Mouse (Mus musculus): ENCODE measurements around the gene Guca2b.
"Not testable (repeated sequence)": the region's sequence is repeated elsewhere in the genome, so short reads cannot be mapped to it uniquely, and the experiment has no call there.

The Guca2b gene

DNA sequence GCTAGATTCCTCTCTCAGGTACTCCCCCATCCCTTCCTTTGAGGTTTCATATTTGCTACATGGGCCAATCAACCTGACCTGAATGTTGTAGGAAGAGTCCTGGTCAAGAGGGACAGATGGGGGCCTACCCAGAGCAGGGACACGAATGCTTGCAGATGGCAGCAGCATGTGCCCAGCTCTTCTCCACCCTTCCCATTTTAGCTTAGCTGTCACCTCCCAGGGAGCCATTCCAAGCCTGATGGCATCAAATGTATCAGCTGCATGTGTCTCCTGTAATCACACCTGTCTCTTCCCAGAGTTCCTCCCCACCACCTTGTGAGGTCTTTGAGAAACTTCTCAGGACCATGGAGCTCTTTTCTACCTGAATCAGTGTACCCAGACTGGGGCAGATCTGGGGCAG, 1.7 kb downstream of the Guca2b start:
- DNase-seq (ENCODE audit: low spot score), result no peak

DNA sequence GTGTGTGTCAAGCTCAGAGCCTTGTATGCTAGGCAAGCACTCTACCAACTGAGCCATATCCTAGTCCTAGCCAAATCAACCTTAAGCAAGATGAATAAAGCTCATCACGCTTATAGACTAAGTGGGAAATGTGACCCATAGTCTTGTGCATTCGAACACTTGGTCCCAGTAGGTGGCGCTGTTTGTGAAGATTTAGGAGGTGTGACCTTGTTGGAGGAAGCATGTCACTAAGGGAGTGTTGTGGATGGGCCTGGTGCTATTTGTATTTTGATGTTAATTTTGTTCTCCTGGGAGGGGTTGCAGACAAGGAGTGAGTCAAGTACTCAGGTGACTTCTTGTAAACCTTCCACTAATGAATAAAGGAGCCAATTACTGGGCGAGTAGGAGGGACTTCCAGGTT, 16.1 kb downstream of the Guca2b start:
- no peak for DNase-seq (ENCODE audit: low spot score)

GRCm38 (mm10) chr4:119638656-119639055, 20.1 kb downstream of the Guca2b start:
- DNase-seq (ENCODE audit: low spot score), result no peak

GRCm38 (mm10) chr4:119637946-119638345, 20.8 kb downstream of the Guca2b start:
- no peak for DNase-seq (ENCODE audit: low spot score)

GRCm38 (mm10) chr4:119637176-119637845, 21.4 kb downstream of the Guca2b start, which contains the start of gene Guca2a:
Gene Guca2a, plus strand, starts transcription at chr4:119637704.
- no peak for DNase-seq (ENCODE audit: low spot score)

- DNase-seq (ENCODE audit: low spot score), result no peak
Observed at GRCm38 (mm10) chr4:119636731-119637130, 22.0 kb downstream of the Guca2b start.

- DNase-seq (ENCODE audit: low spot score), result no peak
Observed at GRCm38 (mm10) chr4:119635686-119636085, 23.1 kb downstream of the Guca2b start.

- DNase-seq (ENCODE audit: low spot score), result no peak
Observed at GRCm38 (mm10) chr4:119634908-119635660, 23.7 kb downstream of the Guca2b start.

- DNase-seq (ENCODE audit: low spot score), result no peak
Observed at GRCm38 (mm10) chr4:119633948-119634347, 24.8 kb downstream of the Guca2b start.

DNA sequence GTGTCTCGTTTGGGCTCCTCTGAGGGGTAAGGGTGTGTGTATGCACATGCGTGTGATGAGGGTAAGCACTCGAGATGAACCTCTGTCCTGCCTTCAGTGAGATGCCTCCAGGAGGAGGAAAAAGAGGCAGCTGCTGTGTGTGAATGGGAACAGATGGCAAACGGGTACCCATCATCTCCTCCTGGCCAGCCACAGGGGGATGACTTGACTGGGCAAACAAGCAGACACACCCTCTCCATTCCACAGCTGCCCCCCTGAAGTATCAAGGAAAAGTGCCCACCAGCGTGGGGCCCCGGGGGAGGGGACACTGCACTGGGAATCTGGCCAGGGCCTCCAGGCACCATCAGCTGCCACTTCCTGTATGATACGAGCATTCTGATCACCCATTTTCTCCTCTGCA, 25.4 kb downstream of the Guca2b start:
- no peak for DNase-seq (ENCODE audit: low spot score)

- no peak for DNase-seq (ENCODE audit: low spot score)
Observed at GRCm38 (mm10) chr4:119632721-119633120, 26.0 kb downstream of the Guca2b start.

DNA sequence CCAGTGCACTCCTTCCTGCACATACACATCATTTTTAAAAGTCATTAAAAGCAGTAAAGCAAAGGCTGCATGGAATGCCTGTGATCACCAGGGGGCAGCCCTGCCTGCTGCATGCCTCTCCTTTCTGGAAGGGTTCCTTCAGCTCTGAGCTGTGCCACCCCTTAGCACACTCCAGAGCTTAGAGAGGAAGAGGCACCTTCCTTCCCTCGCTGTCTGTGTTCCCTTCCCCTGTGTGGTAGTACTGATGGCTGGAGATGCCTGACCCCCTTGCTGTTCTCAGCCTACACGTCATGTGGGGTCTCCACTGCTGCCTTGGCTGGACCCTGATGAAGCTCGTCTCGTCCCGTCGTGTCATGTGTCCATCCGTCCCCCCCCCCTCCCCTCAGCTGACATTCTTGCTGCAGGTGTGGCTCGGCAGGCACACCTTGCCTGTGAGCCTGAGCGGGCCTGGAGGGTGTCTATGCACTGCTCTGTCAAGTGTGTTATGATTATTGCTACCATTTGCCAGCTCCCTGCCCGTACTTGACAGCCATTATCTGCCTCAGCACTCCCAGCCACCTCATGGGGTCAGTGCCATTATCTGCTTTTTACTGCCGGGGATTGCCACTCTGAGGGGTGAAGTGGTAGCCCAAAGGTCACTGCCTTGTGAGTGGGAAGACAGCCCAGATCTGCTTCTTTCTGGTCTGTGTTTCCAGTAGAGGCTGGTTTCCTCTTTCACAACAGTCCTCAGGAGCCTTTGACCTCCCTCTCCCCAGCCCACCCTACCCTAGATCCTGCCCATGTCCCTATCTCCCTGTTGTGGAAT, 27.4 kb downstream of the Guca2b start:
- DNase-seq (ENCODE audit: low spot score), result no peak

DNA sequence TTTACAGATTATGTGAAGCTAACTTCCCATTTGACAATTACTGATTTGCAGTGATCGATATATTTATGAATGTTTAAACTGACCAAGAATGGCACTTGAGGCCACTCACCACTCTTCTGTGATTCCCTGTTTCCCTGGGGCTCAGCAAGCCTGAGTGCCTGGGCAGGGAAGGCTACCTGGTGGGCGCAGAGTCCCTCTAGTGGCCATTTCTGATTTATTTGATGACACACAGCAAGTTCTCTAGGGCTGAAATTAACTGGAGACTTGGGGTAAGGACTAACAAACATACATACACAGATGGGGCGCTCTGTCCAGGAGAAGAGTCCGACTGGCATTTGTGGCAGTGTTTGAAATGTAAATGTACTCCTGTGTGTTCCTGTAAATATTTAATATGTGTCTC, 30.4 kb downstream of the Guca2b start:
- DNase-seq (ENCODE audit: low spot score), result not testable (repeated sequence)

DNA sequence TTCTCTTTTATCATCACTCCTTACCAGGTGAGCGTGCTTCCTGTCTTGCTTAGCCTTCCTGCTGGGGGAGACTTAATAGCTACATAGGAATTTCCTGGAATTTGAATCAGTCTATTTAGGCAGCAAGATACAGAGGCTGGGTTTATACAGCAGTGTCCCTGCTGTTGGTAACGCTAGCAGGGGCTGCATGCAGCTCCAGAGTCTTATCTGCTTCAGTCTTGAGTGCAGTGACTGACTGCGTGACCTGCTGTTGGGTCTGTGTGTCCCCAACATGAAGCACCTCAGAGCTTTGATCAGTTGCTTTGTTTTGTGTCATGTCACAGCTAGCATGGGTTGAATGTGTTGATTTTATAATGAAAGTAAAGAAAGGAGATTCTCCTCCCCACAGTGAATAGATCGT, 31.4 kb downstream of the Guca2b start:
- DNase-seq (ENCODE audit: low spot score), result no peak

DNA sequence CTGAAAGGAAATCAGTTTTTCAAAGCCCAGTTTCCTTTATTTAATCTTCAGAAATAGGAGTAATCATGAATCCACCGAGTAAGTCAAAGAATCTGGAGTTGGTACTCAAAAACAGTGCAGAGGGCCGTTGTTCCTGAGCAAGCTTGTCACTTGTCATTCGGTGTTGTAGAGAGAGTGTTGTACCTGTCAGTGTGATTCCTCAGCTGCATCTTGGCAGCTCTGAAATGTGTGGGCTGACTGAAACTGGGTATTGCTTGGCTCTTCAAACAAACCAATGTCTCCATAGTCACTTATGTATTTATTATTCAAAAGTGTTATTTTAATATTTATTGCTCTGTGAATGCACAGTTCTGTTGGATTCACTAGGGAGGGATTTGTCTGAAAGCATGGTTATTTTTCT, 31.9 kb downstream of the Guca2b start:
- DNase-seq (ENCODE audit: low spot score), result no peak

DNA sequence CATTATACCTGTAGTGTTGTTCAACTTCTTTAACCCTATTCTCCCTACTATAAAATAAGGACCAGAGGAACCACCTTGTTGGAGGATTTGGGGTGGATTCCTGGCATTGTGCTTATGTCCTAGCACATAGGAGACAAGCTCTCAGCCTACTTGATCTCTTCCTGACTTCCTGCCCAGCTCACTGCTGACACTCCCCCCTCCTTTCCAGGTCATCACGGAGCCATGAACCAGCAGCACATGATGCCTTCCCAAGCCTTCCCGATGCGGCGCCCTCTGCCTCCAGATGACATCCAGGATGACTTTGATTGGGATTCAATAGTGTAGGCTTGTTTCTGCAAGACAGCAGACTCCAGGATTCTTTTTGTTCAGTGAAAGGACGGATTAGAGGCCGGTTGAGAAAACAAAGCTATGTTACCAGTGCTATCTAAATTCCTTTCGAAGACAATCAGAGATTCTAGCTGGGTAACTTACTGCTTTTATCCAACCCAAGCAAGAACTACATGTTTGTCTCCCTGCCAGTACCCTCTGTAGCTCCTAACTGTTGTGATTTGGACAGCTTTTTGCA, 32.6 kb downstream of the Guca2b start:
- DNase-seq (ENCODE audit: low spot score), result no peak

- no peak for DNase-seq (ENCODE audit: low spot score)
Observed at GRCm38 (mm10) chr4:119614724-119615123, 44.0 kb downstream of the Guca2b start.

DNA sequence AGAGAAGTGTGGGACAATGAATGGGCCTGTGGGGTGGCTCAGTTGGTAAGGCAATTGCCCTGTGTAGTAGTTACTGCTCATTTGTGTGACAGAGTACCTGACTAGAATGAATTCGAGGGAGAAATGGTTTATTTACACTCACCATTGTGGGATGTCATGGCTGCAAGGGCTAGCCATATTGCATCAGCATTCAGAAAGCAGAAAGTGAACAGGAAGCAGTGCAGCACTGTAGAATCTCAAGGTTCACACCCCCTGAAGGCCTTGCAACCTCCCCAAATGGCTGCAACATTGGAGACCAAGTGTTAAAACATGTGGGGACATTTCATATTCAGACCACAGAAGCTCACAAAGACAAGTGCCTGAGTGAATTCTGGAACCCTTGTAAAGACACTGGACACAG, 44.7 kb downstream of the Guca2b start:
- DNase-seq (ENCODE audit: low spot score), result no peak

GRCm38 (mm10) chr4:119609488-119609887, 49.3 kb downstream of the Guca2b start:
- no peak for DNase-seq (ENCODE audit: low spot score)
